Mouse (Mus musculus): Measurements from ENCODE around the gene Lama5.
"Not testable (repeated sequence)": the region's sequence is repeated elsewhere in the genome, so short reads cannot be mapped to it uniquely, and the experiment has no call there.

Gene Lama5

GRCm38 (mm10) chr2:180202263-180202662 is 23.4 kb downstream of the Lama5 start:
- in situ Hi-C loops (cut with MboI; ENCODE audit: low sequenced_read_pairs): no loop called here

- in situ Hi-C loops (cut with MboI; ENCODE audit: low sequenced_read_pairs): no loop called here
Observed at GRCm38 (mm10) chr2:180201303-180201702, 24.4 kb downstream of the Lama5 start.

GRCm38 (mm10) chr2:180200681-180201080 is 25.0 kb downstream of the Lama5 start:
- in situ Hi-C loops (cut with MboI; ENCODE audit: low sequenced_read_pairs): no loop called here

GRCm38 (mm10) chr2:180198782-180199181 is 26.9 kb downstream of the Lama5 start:
- in situ Hi-C loops (cut with MboI; ENCODE audit: low sequenced_read_pairs): no loop called here

GRCm38 (mm10) chr2:180197323-180198037 is 28.2 kb downstream of the Lama5 start:
- in situ Hi-C loops (cut with MboI; ENCODE audit: low sequenced_read_pairs): no loop called here

GRCm38 (mm10) chr2:180196610-180197322 is 28.9 kb downstream of the Lama5 start:
- in situ Hi-C loops (cut with MboI; ENCODE audit: low sequenced_read_pairs): no loop called here

GRCm38 (mm10) chr2:180187362-180187761 is 38.3 kb downstream of the Lama5 start:
- in situ Hi-C loops (cut with MboI; ENCODE audit: low sequenced_read_pairs): no loop called here

GRCm38 (mm10) chr2:180185686-180186085 is 40.0 kb downstream of the Lama5 start:
- in situ Hi-C loops (cut with MboI; ENCODE audit: low sequenced_read_pairs): no loop called here

- in situ Hi-C loops (cut with MboI; ENCODE audit: low sequenced_read_pairs): no loop called here
Observed at GRCm38 (mm10) chr2:180184752-180185109, 40.9 kb downstream of the Lama5 start.

GRCm38 (mm10) chr2:180184011-180184751 is 41.5 kb downstream of the Lama5 start:
- in situ Hi-C loops (cut with MboI; ENCODE audit: low sequenced_read_pairs): no loop called here

GRCm38 (mm10) chr2:180181542-180181941 is 44.1 kb downstream of the Lama5 start:
- in situ Hi-C loops (cut with MboI; ENCODE audit: low sequenced_read_pairs): no loop called here

- in situ Hi-C loops (cut with MboI; ENCODE audit: low sequenced_read_pairs): no loop called here
Observed at GRCm38 (mm10) chr2:180175725-180176124, 49.9 kb downstream of the Lama5 start.

- in situ Hi-C loops (cut with MboI; ENCODE audit: low sequenced_read_pairs): no loop called here
Observed at GRCm38 (mm10) chr2:180174121-180174520, 51.5 kb downstream of the Lama5 start.

- in situ Hi-C loops (cut with MboI; ENCODE audit: low sequenced_read_pairs): not testable (repeated sequence)
Observed at GRCm38 (mm10) chr2:180173711-180174110, 51.9 kb downstream of the Lama5 start.

GRCm38 (mm10) chr2:180173163-180173562 is 52.5 kb downstream of the Lama5 start:
- in situ Hi-C loops (cut with MboI; ENCODE audit: low sequenced_read_pairs): no loop called here

- in situ Hi-C loops (cut with MboI; ENCODE audit: low sequenced_read_pairs): no loop called here
Observed at GRCm38 (mm10) chr2:180172152-180172551, 53.5 kb downstream of the Lama5 start.

GRCm38 (mm10) chr2:180171522-180172070 is 54.1 kb downstream of the Lama5 start:
- in situ Hi-C loops (cut with MboI; ENCODE audit: low sequenced_read_pairs): no loop called here

GRCm38 (mm10) chr2:180170806-180171521 is 54.7 kb downstream of the Lama5 start, which contains the start of gene Adrm1:
Gene Adrm1 (plus strand): TSS chr2:180171485.
- in situ Hi-C loops (cut with MboI; ENCODE audit: low sequenced_read_pairs): no loop called here

GRCm38 (mm10) chr2:180170151-180170805 is 55.4 kb downstream of the Lama5 start:
- in situ Hi-C loops (cut with MboI; ENCODE audit: low sequenced_read_pairs): no loop called here

- in situ Hi-C loops (cut with MboI; ENCODE audit: low sequenced_read_pairs): no loop called here
Observed at GRCm38 (mm10) chr2:180166869-180167268, 58.8 kb downstream of the Lama5 start.
